Mouse (Mus musculus): ENCODE data around the gene Plekhm1. TPM values are rescaled to one million over a fixed set of nuclear protein-coding genes. Genes with fewer than 3 reads are reported as not detected.
A peak's percentile ranks its signal among the peaks of the same experiment; 100 is the strongest.

Gene Plekhm1
- polyA plus RNA-seq, 1 experiment from 2014 or later: 8.5 TPM

DNA sequence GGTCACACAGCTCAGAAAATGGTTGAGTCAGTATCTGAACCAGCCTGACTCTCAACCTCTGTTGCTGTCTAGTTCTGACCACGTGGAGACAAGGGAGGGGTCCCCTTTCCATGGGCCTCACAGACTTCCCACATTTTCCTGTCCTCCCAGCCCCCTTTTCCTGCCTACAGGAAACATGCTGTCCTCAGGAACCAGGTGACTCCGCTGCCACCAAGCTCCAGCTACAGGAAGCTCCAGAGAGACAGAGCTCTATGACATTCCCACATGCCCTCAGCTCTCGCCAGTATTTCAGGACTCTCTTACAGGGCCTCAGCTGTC, 41.3 kb downstream of the Plekhm1 start:
- no peak overlapping the region for H3K27ac ChIP-seq (ENCODE audit: low read depth)
- H3K9ac ChIP-seq (ENCODE audit: low read length): no peak overlapping the region
- H3K27me3 ChIP-seq (replicated peaks; ENCODE audit: control insufficient read depth, insufficient read depth, low read length): no peaks in the 10 kb centered on the region
- peaks cover 39% of the 10 kb centered on the region for H3K36me3 ChIP-seq (ENCODE audit: control insufficient read depth, insufficient read depth, low read length)
- WGBS: 86% methylated on average over 3 of the region's 3 CpGs
- no peaks in the 10 kb centered on the region for H3K9me3 ChIP-seq (ENCODE audit: control insufficient read depth, low read length)
- no peaks in the 10 kb centered on the region for H3K4me1 ChIP-seq (replicated peaks; ENCODE audit: control insufficient read depth, insufficient read depth, low read length)
- ATAC-seq (replicated peaks; ENCODE audit: low FRiP score, low TSS enrichment, low read depth) (no peak), DNase-seq (ENCODE audit: low spot score) (no peak)
- no peak overlapping the region for H3K4me3 ChIP-seq (ENCODE audit: low read depth, low read length)
- H3K4me2 ChIP-seq (ENCODE audit: low read length): no peak overlapping the region

DNA sequence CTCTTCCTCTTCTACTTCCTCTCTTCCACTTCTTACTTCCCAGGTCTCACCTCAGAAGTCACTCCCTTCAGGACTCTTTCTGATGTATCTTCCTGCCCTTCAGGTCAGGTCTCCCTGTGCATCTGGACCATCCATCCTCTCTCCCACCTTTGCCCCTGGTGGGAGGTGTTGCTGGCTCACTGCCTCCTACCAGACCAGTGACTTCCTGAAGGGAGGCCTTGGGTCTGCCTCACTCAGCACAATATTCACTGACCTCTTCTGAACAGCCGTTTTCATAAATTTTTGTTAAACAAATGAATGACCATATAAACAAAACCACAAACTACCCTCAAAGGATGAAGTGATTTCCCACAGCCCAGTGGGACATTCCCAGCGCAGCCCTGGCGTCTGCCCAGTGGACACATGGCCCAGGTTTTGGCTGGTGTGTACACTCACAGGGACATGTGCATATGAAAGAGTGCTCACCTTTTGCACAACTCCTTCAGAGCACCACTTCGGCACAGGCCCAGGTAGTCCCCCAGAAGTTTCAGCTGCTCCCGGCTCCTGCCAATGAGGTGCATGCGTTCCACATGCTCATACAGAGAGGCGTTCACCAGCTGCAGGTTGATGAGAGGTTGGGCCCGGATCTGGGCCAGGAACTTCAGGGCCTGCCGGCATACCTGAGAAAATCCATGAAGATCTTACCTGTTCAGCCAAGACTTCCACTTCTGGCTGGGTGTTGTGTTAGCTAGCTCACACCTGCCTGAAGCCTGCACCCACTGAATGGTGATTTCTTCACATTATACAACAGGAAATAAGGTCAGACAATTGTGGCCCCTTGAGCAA, 41.9 kb downstream of the Plekhm1 start:
- Histone ChIP-seq H3K4me1 (replicated peaks; ENCODE audit: control insufficient read depth, insufficient read depth, low read length) (no peaks in the 10 kb centered on the region), H3K9ac (ENCODE audit: low read length) (no peak overlapping the region), H3K9me3 (ENCODE audit: control insufficient read depth, low read length) (no peaks in the 10 kb centered on the region), H3K4me2 (ENCODE audit: low read length) (no peak overlapping the region), H3K4me3 (ENCODE audit: low read depth, low read length) (no peak overlapping the region), H3K36me3 (ENCODE audit: control insufficient read depth, insufficient read depth, low read length) (peaks cover 35% of the 10 kb centered on the region), H3K27ac (ENCODE audit: low read depth) (no peak overlapping the region), H3K27me3 (replicated peaks; ENCODE audit: control insufficient read depth, insufficient read depth, low read length) (no peaks in the 10 kb centered on the region)
- 87% methylated on average over 9 of the region's 9 CpGs for WGBS
- DNase-seq (ENCODE audit: low spot score) (no peak), ATAC-seq (replicated peaks; ENCODE audit: low FRiP score, low TSS enrichment, low read depth) (no peak)

DNA sequence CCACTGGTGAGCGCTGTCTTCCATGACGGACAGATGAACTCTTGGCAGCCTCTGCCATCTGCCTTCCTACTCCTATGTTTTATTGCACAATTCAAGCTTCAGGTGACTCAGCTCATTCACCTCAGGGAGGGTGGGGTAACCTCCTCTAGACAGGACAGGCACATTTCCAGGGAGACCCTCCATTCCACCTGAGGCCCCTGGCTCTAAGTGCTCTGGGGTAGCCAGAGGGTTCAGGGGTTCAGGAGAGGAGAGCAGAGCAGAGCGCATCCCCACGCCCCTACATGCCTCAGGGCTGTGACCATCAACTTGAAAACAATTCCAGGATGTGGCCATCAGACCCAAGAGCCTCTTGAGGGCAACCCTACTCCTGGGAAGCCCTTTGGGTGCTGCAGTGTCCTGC, 47.0 kb downstream of the Plekhm1 start:
- ATAC-seq (replicated peaks; ENCODE audit: low FRiP score, low TSS enrichment, low read depth): no peak
- DNase-seq (ENCODE audit: low spot score): no peak
- 89% methylated on average over 4 of the region's 4 CpGs for WGBS

DNA sequence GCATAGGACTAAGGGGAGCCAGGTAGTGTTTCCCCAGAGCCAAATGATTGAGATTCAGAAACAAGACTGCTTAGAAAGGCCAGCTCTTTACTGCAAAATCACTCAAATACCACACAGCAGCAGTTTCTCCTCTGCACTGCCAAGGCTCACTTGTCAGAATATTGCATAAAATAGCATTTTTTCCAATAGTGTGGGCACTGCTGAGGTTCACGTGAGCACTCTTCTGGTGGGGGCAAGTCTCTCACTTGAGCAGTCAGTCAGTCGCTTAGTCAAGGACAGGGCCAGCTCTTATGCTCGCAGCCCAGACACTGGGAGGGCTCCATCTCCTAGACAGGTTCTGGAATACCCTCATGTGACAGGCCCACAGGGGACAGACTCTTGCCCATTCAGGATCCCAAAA, 47.5 kb downstream of the Plekhm1 start:
- Histone ChIP-seq H3K4me1 (replicated peaks; ENCODE audit: control insufficient read depth, insufficient read depth, low read length) (peaks cover 6% of the 10 kb centered on the region; the same call in 1 of the 2 replicates), H3K27me3 (replicated peaks; ENCODE audit: control insufficient read depth, insufficient read depth, low read length) (peaks cover 38% of the 10 kb centered on the region), H3K4me3 (ENCODE audit: low read depth, low read length) (no peak overlapping the region), H3K27ac (ENCODE audit: low read depth) (no peak overlapping the region), H3K9ac (ENCODE audit: low read length) (no peak overlapping the region), H3K4me2 (ENCODE audit: low read length) (no peak overlapping the region), H3K9me3 (ENCODE audit: control insufficient read depth, low read length) (no peaks in the 10 kb centered on the region), H3K36me3 (ENCODE audit: control insufficient read depth, insufficient read depth, low read length) (peaks cover 15% of the 10 kb centered on the region)
- WGBS: 86% methylated on average over 3 of the region's 3 CpGs
- DNase-seq (ENCODE audit: low spot score): no peak
- no peak for ATAC-seq (replicated peaks; ENCODE audit: low FRiP score, low TSS enrichment, low read depth)

More for the DNA sequence above, 47.0 kb downstream of the Plekhm1 start:
- H3K4me2 ChIP-seq (ENCODE audit: low read length): no peak overlapping the region
- peaks cover 16% of the 10 kb centered on the region for H3K36me3 ChIP-seq (ENCODE audit: control insufficient read depth, insufficient read depth, low read length)
- no peak overlapping the region for H3K27ac ChIP-seq (ENCODE audit: low read depth)
- H3K9me3 ChIP-seq (ENCODE audit: control insufficient read depth, low read length): no peaks in the 10 kb centered on the region
- H3K4me3 ChIP-seq (ENCODE audit: low read depth, low read length): no peak overlapping the region
- peaks cover 6% of the 10 kb centered on the region; the same call in 1 of the 2 replicates for H3K4me1 ChIP-seq (replicated peaks; ENCODE audit: control insufficient read depth, insufficient read depth, low read length)
- H3K9ac ChIP-seq (ENCODE audit: low read length): no peak overlapping the region
- peaks cover 36% of the 10 kb centered on the region for H3K27me3 ChIP-seq (replicated peaks; ENCODE audit: control insufficient read depth, insufficient read depth, low read length)

DNA sequence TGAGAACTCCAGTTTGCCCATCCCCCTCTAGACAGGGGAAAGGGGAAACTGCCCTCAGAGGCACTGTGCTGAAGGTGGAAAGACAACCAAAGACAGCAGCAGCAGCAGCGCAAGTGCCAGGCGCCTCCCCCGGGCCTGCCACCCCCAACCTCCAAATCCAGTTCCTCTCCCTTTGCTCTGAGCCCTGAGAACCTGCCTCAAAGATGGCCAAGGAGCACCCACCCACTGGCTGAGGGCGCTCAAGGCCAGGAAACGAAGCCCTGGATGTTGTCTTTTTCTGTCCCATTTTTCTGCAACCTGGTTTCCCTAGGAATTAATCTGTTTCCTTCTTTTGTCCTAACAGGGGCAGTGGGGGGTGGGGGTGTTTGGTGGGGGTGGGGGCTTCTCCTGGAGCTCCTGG, 48.2 kb downstream of the Plekhm1 start:
- Histone ChIP-seq H3K4me1 (replicated peaks; ENCODE audit: control insufficient read depth, insufficient read depth, low read length) (peaks cover 6% of the 10 kb centered on the region; the same call in 1 of the 2 replicates), H3K9ac (ENCODE audit: low read length) (no peak overlapping the region), H3K4me2 (ENCODE audit: low read length) (no peak overlapping the region), H3K36me3 (ENCODE audit: control insufficient read depth, insufficient read depth, low read length) (peaks cover 15% of the 10 kb centered on the region), H3K4me3 (ENCODE audit: low read depth, low read length) (no peak overlapping the region), H3K27ac (ENCODE audit: low read depth) (no peak overlapping the region; the same call in 1 of the 2 replicates), H3K27me3 (replicated peaks; ENCODE audit: control insufficient read depth, insufficient read depth, low read length) (peaks cover 45% of the 10 kb centered on the region), H3K9me3 (ENCODE audit: control insufficient read depth, low read length) (no peaks in the 10 kb centered on the region)
- WGBS: 71% methylated on average over 5 of the region's 5 CpGs
- DNase-seq (ENCODE audit: low spot score) (no peak), ATAC-seq (replicated peaks; ENCODE audit: low FRiP score, low TSS enrichment, low read depth) (no peak)

DNA sequence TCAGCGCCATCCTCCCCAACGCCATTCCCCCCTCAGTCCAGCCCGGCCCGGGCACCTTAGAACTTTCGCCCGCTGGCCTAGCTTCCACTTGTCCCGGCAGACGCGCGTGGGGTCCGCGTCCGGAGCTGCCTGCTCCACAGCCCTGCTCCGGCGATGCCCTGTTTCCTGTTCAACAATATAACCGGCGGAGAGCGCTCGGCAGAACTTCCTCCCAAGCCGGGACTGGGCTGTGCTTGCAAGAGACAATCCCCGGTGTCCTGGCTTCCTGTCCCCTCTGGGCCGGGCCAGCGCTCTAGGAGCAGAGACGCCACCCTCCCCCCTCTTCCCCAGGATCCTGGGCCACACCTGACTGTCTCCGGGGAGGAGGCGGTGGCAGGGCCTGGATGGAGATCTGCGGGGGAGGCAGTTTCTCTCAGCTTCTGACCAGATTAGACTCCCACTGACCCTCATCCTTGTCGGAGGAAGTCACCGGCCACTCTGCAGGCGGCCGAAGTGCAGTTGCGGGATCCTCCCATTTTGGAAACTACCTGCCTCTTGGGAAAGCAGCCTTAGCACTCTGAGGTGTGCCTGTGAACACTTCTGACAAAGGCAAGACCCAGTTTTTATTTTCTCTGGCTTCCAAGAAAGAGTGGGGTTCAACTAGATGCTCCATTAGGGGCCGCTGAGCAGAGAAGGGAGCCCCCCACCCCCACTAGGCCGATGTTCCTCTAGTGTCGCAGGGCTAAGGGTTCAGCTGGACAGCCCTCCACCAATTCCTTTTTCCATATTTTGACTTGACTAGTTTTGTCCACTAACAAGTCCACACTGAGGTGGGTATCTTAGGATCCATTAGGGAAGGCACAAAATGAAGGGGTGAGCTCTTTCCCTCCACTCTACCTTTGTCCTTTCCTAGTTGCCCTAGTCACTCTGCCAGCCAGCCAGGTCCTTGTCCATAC, 49.0 kb downstream of the Plekhm1 start, which contains the start of gene Arhgap27:
TSS of gene Arhgap27 (minus strand) at position 479 of the 935 bp plus-strand sequence.
- no peaks in the 10 kb centered on the region for H3K9me3 ChIP-seq (ENCODE audit: control insufficient read depth, low read length)
- 3% methylated on average over 35 of the region's 35 CpGs for WGBS
- H3K4me2 ChIP-seq (ENCODE audit: low read length): peak within 1 kb of the TSS; percentile 71
- H3K36me3 ChIP-seq (ENCODE audit: control insufficient read depth, insufficient read depth, low read length): peaks cover 12% of the 10 kb centered on the region
- peak within 1 kb of the TSS; percentile 70 for H3K27ac ChIP-seq (ENCODE audit: low read depth)
- peak; percentile 58 for DNase-seq (ENCODE audit: low spot score)
- peak; percentile 0; the same call in 1 of the 2 replicates for ATAC-seq (replicated peaks; ENCODE audit: low FRiP score, low TSS enrichment, low read depth)
- H3K4me1 ChIP-seq (replicated peaks; ENCODE audit: control insufficient read depth, insufficient read depth, low read length): peaks cover 6% of the 10 kb centered on the region; the same call in 1 of the 2 replicates
- peak within 1 kb of the TSS; percentile 37 for H3K4me3 ChIP-seq (ENCODE audit: low read depth, low read length)
- peak within 1 kb of the TSS; percentile 52 for H3K9ac ChIP-seq (ENCODE audit: low read length)
- H3K27me3 ChIP-seq (replicated peaks; ENCODE audit: control insufficient read depth, insufficient read depth, low read length): peaks cover 47% of the 10 kb centered on the region

DNA sequence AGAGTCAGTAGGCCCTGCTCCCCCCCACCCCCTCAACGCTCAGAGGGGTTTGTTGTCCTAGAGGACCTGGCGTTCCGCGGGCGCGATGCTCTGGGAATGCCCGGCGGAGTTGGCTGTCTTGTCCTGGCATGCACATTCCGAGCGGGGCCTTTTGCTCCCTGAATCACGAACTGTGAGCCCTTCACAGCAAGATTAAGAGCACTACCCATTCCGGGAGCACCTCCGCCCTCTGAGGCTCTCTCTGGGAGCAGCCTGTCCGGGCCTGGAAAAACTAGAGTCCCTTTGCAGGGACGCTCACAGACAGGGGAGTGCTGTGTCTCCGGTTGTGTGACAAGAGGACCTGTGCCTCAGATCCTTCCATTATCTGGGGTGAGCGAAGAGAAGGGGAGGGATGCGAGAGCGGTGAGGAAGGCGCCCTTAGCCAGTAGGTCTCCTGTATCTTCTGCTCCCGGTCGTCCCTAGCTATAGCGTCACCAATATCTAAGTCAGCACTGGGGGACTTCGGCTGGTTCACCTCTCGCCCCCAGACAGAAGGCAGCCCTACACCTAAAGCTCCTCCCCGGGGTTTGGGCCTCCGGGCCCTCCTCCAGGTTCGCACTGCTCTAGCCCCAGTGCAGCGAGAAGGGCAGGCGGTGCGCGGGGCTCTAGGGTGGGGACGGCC, 49.8 kb downstream of the Plekhm1 start:
- H3K9ac ChIP-seq (ENCODE audit: low read length): peak overlapping the region; percentile 52
- peaks cover 10% of the 10 kb centered on the region for H3K36me3 ChIP-seq (ENCODE audit: control insufficient read depth, insufficient read depth, low read length)
- H3K4me1 ChIP-seq (replicated peaks; ENCODE audit: control insufficient read depth, insufficient read depth, low read length): peaks cover 6% of the 10 kb centered on the region; the same call in 1 of the 2 replicates
- no peaks in the 10 kb centered on the region for H3K9me3 ChIP-seq (ENCODE audit: control insufficient read depth, low read length)
- ATAC-seq (replicated peaks; ENCODE audit: low FRiP score, low TSS enrichment, low read depth) (peak; percentile 13; the same call in 1 of the 2 replicates), DNase-seq (ENCODE audit: low spot score) (peak; percentile 79)
- WGBS: under 1% methylated on average over 32 of the region's 33 CpGs
- H3K27me3 ChIP-seq (replicated peaks; ENCODE audit: control insufficient read depth, insufficient read depth, low read length): peaks cover 47% of the 10 kb centered on the region
- H3K27ac ChIP-seq (ENCODE audit: low read depth): peak overlapping the region; percentile 70
- peak overlapping the region; percentile 71 for H3K4me2 ChIP-seq (ENCODE audit: low read length)
- peak overlapping the region; percentile 37 for H3K4me3 ChIP-seq (ENCODE audit: low read depth, low read length)

DNA sequence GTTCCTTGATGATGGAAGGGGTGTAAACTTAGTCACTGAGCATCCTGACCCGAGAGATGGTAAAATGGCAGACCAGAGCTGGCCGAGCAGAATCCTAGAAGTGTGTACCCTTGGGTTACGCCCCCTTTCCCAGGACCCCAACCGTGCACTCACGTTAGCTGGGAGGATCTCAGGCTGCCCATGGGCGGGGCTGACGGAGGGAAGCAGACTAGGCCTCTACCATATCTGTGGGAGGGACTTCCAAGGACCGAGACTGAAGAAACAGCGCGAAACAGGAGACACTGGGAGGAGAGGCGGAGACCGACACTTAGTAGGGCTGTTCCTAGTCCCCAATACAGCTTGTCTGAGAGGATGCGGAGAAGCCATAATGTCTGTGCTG, 50.4 kb downstream of the Plekhm1 start:
- H3K27me3 ChIP-seq (replicated peaks; ENCODE audit: control insufficient read depth, insufficient read depth, low read length): peaks cover 47% of the 10 kb centered on the region
- H3K4me3 ChIP-seq (ENCODE audit: low read depth, low read length): peak overlapping the region; percentile 37
- H3K36me3 ChIP-seq (ENCODE audit: control insufficient read depth, insufficient read depth, low read length): peaks cover 5% of the 10 kb centered on the region
- H3K4me1 ChIP-seq (replicated peaks; ENCODE audit: control insufficient read depth, insufficient read depth, low read length): peaks cover 6% of the 10 kb centered on the region; the same call in 1 of the 2 replicates
- H3K9ac ChIP-seq (ENCODE audit: low read length): no peak overlapping the region; the same call in 1 of the 2 replicates
- DNase-seq (ENCODE audit: low spot score): peak; percentile 74
- no peaks in the 10 kb centered on the region for H3K9me3 ChIP-seq (ENCODE audit: control insufficient read depth, low read length)
- ATAC-seq (replicated peaks; ENCODE audit: low FRiP score, low TSS enrichment, low read depth): peak; percentile 45; the same call in 1 of the 2 replicates
- whole genome bisulfite sequencing: 3% methylated on average over 13 of the region's 13 CpGs
- peak overlapping the region; percentile 70; the same call in 1 of the 2 replicates for H3K27ac ChIP-seq (ENCODE audit: low read depth)
- H3K4me2 ChIP-seq (ENCODE audit: low read length): peak overlapping the region; percentile 71

All from intestine, embryonic 14.5 days (tissue).